Mouse (Mus musculus) G1E (cell line): ENCODE results near the gene Tmem19. TPM values are rescaled to one million over a fixed set of nuclear protein-coding genes. Genes with fewer than 3 reads are reported as not detected.

ENCODE experiments used
- ATAC-seq: 2 replicates; pipeline ENCODE4 v1.8.0; 2016; ENCODE audit warnings: mild to moderate bottlenecking; ENCODE audit not compliant: insufficient number of reproducible peaks, poor library complexity, low FRiP score, severe bottlenecking; ENCODE audit errors: extremely low read depth
- DNase-seq: peaks from one replicate; pipeline ENCODE4 v3.0.0; 2012; ENCODE audit warnings: low spot score
- H3K27me3 ChIP-seq: 2 replicates; pipeline ENCODE4 v1.6.1; 2012; ENCODE audit warnings: mild to moderate bottlenecking, low read length, inconsistent platforms; ENCODE audit not compliant: insufficient read depth
- H3K36me3 ChIP-seq: replicated peaks from 2 replicates; pipeline ENCODE3; 2012; ENCODE audit warnings: mild to moderate bottlenecking, inconsistent platforms
- H3K4me1 ChIP-seq: 2 replicates; pipeline ENCODE4 v1.6.1; 2012; ENCODE audit warnings: low read depth, low read length, inconsistent platforms, mixed read lengths; ENCODE audit not compliant: insufficient read depth
- H3K4me3 ChIP-seq: 2 replicates; pipeline ENCODE4 v1.5.1; 2012; ENCODE audit warnings: low read depth, mild to moderate bottlenecking, inconsistent platforms, low read length, moderate library complexity, mixed read lengths
- H3K9me3 ChIP-seq: replicated peaks from 2 replicates; pipeline ENCODE4 v1.6.1; 2012; ENCODE audit warnings: inconsistent platforms
- CTCF ChIP-seq: IDR thresholded peaks from 2 replicates; pipeline ENCODE4 v1.5.1; 2012; ENCODE audit warnings: low read depth, low read length, inconsistent platforms, mixed read lengths
- GATA1 ChIP-seq: IDR thresholded peaks from 2 replicates; pipeline ENCODE4 v1.6.1; 2012; ENCODE audit warnings: borderline replicate concordance, low read length, inconsistent platforms, mixed read lengths
- GATA2 ChIP-seq: IDR thresholded peaks from 2 replicates; pipeline ENCODE4 v1.6.1; 2012; ENCODE audit warnings: low read depth, low read length, inconsistent platforms, borderline replicate concordance
- POLR2AphosphoS5 ChIP-seq: IDR thresholded peaks from 2 replicates; pipeline ENCODE4 v1.6.1; 2012; ENCODE audit warnings: low read depth, low read length, inconsistent platforms; ENCODE audit not compliant: insufficient replicate concordance
- TAL1 ChIP-seq: conservative IDR thresholded peaks from 2 replicates; pipeline ENCODE4 v1.6.1; 2012; ENCODE audit warnings: low read depth, low read length, inconsistent platforms, mixed read lengths
- polyA plus RNA-seq: library from polyadenylated mRNA; stranded (reverse); fragments of >175 nt; gene quantifications from 2 replicates; pipeline ENCODE4 v1.2.3, GENCODE M21; 2012
- total RNA-seq, 2 experiments: library from RNA; stranded (forward) in 1 of 2; stranded (reverse) in 1 of 2; fragments of 200-1000 nt in 1 of 2; fragments of >200 nt in 1 of 2; fragmentation: Nextera tagmentation in 1 of 2; gene quantifications; 2 replicates each; pipeline ENCODE4 v1.2.3; 2014 to 2017

The Tmem19 gene
- total and polyA plus RNA-seq, 3 experiments, result 2.9 to 17.9 (median 10.5) TPM

DNA sequence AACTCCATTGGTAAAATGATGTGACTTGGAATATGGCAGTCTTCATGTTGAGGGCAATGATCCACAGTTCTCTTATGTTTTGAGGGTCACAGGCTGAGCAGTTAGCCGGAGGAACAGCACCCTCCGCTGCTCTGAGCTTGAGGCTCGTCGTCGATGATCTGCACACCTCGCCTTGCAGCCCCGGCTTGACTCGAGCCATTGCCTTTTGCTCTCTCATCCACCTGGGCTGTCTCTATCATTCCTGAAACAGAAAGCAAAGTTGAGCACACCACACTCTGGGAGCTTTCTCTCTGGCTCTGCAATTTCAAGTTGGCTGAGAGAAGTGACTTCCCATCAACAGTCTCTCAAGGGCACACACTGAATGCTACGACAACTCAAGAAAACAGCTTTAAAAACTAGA lies 71.6 kb downstream of the Tmem19 start:
- H3K27me3 ChIP-seq, result no peaks in the 10 kb centered on the region
- no peak overlapping the region for H3K4me3 ChIP-seq
- H3K9me3 ChIP-seq, result no peaks in the 10 kb centered on the region
- H3K4me1 ChIP-seq, result no peaks in the 10 kb centered on the region
- peaks cover 84% of the 10 kb centered on the region for H3K36me3 ChIP-seq
- TF ChIP-seq GATA2 (no peak), GATA1 (no peak), TAL1 (no peak), CTCF (no peak), POLR2AphosphoS5 (no peak)
- no peak for DNase-seq
- no peak for ATAC-seq

Other genes starting within 250 kb of the Tmem19 start
- gene Tph2, start 177.5 kb downstream of the Tmem19 start, total RNA-seq (2014; fragmentation: Nextera tagmentation), result not detected in 2 replicates
- gene Tph2, start 177.5 kb downstream of the Tmem19 start, total RNA-seq (2017), result 0.06 and 0.11 TPM in 2 replicates
- gene Tph2, start 177.5 kb downstream of the Tmem19 start, polyA plus RNA-seq, result not detected in 2 replicates
- 92.4 and 105 TPM in 2 replicates for gene Tbc1d15, start 111.0 kb downstream of the Tmem19 start, total RNA-seq (2014; fragmentation: Nextera tagmentation)
- gene Tbc1d15, start 111.0 kb downstream of the Tmem19 start, total RNA-seq (2017), result 33.1 and 38.1 TPM in 2 replicates
- 2.1 and 2.8 TPM in 2 replicates for gene Tbc1d15, start 111.0 kb downstream of the Tmem19 start, polyA plus RNA-seq
- gene Rab21, start 46.9 kb downstream of the Tmem19 start, total RNA-seq (2014; fragmentation: Nextera tagmentation), result 71.5 and 96.7 TPM in 2 replicates
- gene Rab21, start 46.9 kb downstream of the Tmem19 start, total RNA-seq (2017), result 36.7 and 43.1 TPM in 2 replicates
- gene Rab21, start 46.9 kb downstream of the Tmem19 start, polyA plus RNA-seq, result 23.5 and 36.5 TPM in 2 replicates
- 25.7 and 34.6 TPM in 2 replicates for gene Thap2, start 21.9 kb upstream of the Tmem19 start, total RNA-seq (2014; fragmentation: Nextera tagmentation)
- 8.5 and 11.4 TPM in 2 replicates for gene Thap2, start 21.9 kb upstream of the Tmem19 start, total RNA-seq (2017)
- gene Thap2, start 21.9 kb upstream of the Tmem19 start, polyA plus RNA-seq, result 8.4 and 9.0 TPM in 2 replicates
- 120 and 133 TPM in 2 replicates for gene Zfc3h1, start 22.5 kb upstream of the Tmem19 start, total RNA-seq (2014; fragmentation: Nextera tagmentation)
- 71.2 and 83.5 TPM in 2 replicates for gene Zfc3h1, start 22.5 kb upstream of the Tmem19 start, total RNA-seq (2017)
- 9.7 and 10.1 TPM in 2 replicates for gene Zfc3h1, start 22.5 kb upstream of the Tmem19 start, polyA plus RNA-seq
- gene A930009A15Rik, start 207.5 kb upstream of the Tmem19 start, total RNA-seq (2014; fragmentation: Nextera tagmentation), result not detected in 2 replicates
- not detected in 2 replicates for gene A930009A15Rik, start 207.5 kb upstream of the Tmem19 start, total RNA-seq (2017)
- gene A930009A15Rik, start 207.5 kb upstream of the Tmem19 start, polyA plus RNA-seq, result not detected in 2 replicates
- not detected in 2 replicates for gene Lgr5, start 225.3 kb upstream of the Tmem19 start, total RNA-seq (2014; fragmentation: Nextera tagmentation)
- gene Lgr5, start 225.3 kb upstream of the Tmem19 start, total RNA-seq (2017), result 0.11 and 0.17 TPM in 2 replicates
- gene Lgr5, start 225.3 kb upstream of the Tmem19 start, polyA plus RNA-seq, result 0.03 TPM in 1 of 2 replicates, not detected in the other